Mouse (Mus musculus) midbrain, embryonic 13.5 days (tissue): ENCODE results near the gene Zcchc9. TPM values are rescaled to one million over a fixed set of nuclear protein-coding genes. Genes with fewer than 3 reads are reported as not detected.

Source experiments
- ATAC-seq: fragments of 200-750 bp; cut with Nextera tagmentation; 2 replicates; pipeline ENCODE4 v1.8.0; 2017; ENCODE audit warnings: mild to moderate bottlenecking, moderate TSS enrichment, moderate library complexity
- H3K27ac ChIP-seq: fragments of 300-500 bp; sonication (generic); 2 replicates; pipeline ENCODE4 v1.5.1; 2015; ENCODE audit warnings: inconsistent platforms, mild to moderate bottlenecking, moderate library complexity
- H3K27me3 ChIP-seq: fragments of 300-500 bp; sonication (generic); 2 replicates; pipeline ENCODE4 v1.6.1; 2015; ENCODE audit warnings: mild to moderate bottlenecking, inconsistent platforms
- H3K36me3 ChIP-seq: fragments of 300-500 bp; sonication (generic); 2 replicates; pipeline ENCODE4 v1.6.1; 2015; ENCODE audit warnings: mild to moderate bottlenecking, inconsistent platforms
- H3K4me1 ChIP-seq: fragments of 300-500 bp; sonication (generic); replicated peaks from 2 replicates; pipeline ENCODE4 v1.6.1; 2015; ENCODE audit warnings: inconsistent platforms
- H3K4me2 ChIP-seq: fragments of 300-500 bp; sonication (generic); replicated peaks from 2 replicates; pipeline ENCODE4 v1.6.1; 2015; ENCODE audit warnings: moderate library complexity, mild to moderate bottlenecking, inconsistent platforms
- H3K4me3 ChIP-seq: fragments of 300-500 bp; sonication (generic); replicated peaks from 2 replicates; pipeline ENCODE4 v1.5.1; 2015; ENCODE audit warnings: mild to moderate bottlenecking, inconsistent platforms
- H3K9ac ChIP-seq: fragments of 300-500 bp; sonication (generic); replicated peaks from 2 replicates; pipeline ENCODE4 v1.6.1; 2015; ENCODE audit warnings: mild to moderate bottlenecking, inconsistent platforms
- H3K9me3 ChIP-seq: fragments of 300-500 bp; sonication (generic); 2 replicates; pipeline ENCODE4 v1.6.1; 2016; ENCODE audit warnings: mild to moderate bottlenecking, inconsistent platforms
- WGBS: fragments of 180-500 bp; shearing (Covaris S2); methylation state at CpG from one replicate; pipeline ENCODE4 v1.1.7; 2015; 5-methylcytosine and 5-hydroxymethylcytosine counted together
- microRNA-seq: library from miRNA; unstranded; fragments of <30 nt; microRNA quantifications from one replicate; pipeline ENCODE4, GENCODE M21; 2016
- polyA plus RNA-seq: library from polyadenylated mRNA; unstranded; fragments of >200 nt; fragmentation: Nextera tagmentation; extraction: Ambion mirVana; gene quantifications from 2 replicates; pipeline ENCODE4 v1.2.1, GENCODE M21; 2015

The Zcchc9 gene
- polyA plus RNA-seq, 1 experiment from 2014 or later: 27.2 TPM

- ATAC-seq: no peak
- no peaks in the 10 kb centered on the region for H3K36me3 ChIP-seq
These were observed 47.7 kb downstream of the Zcchc9 start for GRCm38 (mm10) chr13:91759791-91760190.

GRCm38 (mm10) chr13:91758316-91759048 is 49.0 kb downstream of the Zcchc9 start:
- Histone ChIP-seq H3K27me3 (no peaks in the 10 kb centered on the region), H3K9me3 (no peaks in the 10 kb centered on the region), H3K36me3 (no peaks in the 10 kb centered on the region), H3K27ac (no peak overlapping the region), H3K4me1 (no peaks in the 10 kb centered on the region), H3K4me3 (no peak overlapping the region), H3K9ac (no peak overlapping the region), H3K4me2 (no peak overlapping the region)
- ATAC-seq: no peak
- 85% methylated on average over 7 of the region's 7 CpGs for WGBS

More at GRCm38 (mm10) chr13:91759791-91760190, 47.7 kb downstream of the Zcchc9 start:
- no peaks in the 10 kb centered on the region for H3K27me3 ChIP-seq
- no peak overlapping the region for H3K4me3 ChIP-seq
- no peak overlapping the region for H3K27ac ChIP-seq
- no peak overlapping the region for H3K4me2 ChIP-seq
- H3K4me1 ChIP-seq: no peaks in the 10 kb centered on the region
- no peak overlapping the region for H3K9ac ChIP-seq
- H3K9me3 ChIP-seq: no peaks in the 10 kb centered on the region
- 80% methylated on average over 8 of the region's 8 CpGs for WGBS

GRCm38 (mm10) chr13:91756230-91756629 is 51.3 kb downstream of the Zcchc9 start:
- no peaks in the 10 kb centered on the region for H3K27me3 ChIP-seq
- no peak overlapping the region for H3K27ac ChIP-seq
- ATAC-seq: no peak
- no peaks in the 10 kb centered on the region for H3K4me1 ChIP-seq
- H3K36me3 ChIP-seq: no peaks in the 10 kb centered on the region
- H3K9ac ChIP-seq: no peak overlapping the region
- H3K4me2 ChIP-seq: no peak overlapping the region
- no peak overlapping the region for H3K4me3 ChIP-seq
- H3K9me3 ChIP-seq: no peaks in the 10 kb centered on the region
- WGBS: 92% methylated on average over 4 of the region's 4 CpGs

GRCm38 (mm10) chr13:91754762-91755161 is 52.7 kb downstream of the Zcchc9 start:
- Histone ChIP-seq H3K4me2 (no peak overlapping the region), H3K4me1 (no peaks in the 10 kb centered on the region), H3K36me3 (no peaks in the 10 kb centered on the region), H3K27me3 (no peaks in the 10 kb centered on the region), H3K9ac (no peak overlapping the region), H3K9me3 (no peaks in the 10 kb centered on the region), H3K27ac (no peak overlapping the region), H3K4me3 (no peak overlapping the region)
- no peak for ATAC-seq

DNA sequence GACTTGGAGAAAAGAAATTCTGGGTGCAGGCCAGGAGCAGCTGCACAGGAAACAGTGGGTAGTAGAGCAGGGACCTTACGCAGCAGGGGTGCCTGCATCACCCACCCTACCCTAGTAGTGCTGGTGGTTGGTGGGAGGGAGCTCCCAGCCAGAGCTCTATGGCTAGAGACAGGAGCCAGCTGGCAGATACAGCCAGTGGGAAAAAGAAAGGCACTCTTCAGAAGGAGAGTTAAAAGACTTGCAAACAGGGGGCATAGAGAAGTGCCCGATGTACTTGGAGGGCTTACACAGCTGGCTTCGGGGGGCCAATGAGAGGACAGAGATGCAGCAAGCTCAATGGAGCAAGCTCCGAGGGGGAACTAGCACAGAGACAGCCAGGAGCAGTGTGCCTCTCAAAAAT is 53.8 kb downstream of the Zcchc9 start:
- no peak for ATAC-seq
- no peak overlapping the region for H3K4me3 ChIP-seq
- H3K27ac ChIP-seq: no peak overlapping the region
- H3K4me2 ChIP-seq: no peak overlapping the region
- no peak overlapping the region for H3K9ac ChIP-seq
- H3K36me3 ChIP-seq: no peaks in the 10 kb centered on the region
- H3K27me3 ChIP-seq: no peaks in the 10 kb centered on the region
- no peaks in the 10 kb centered on the region for H3K4me1 ChIP-seq
- 62% methylated on average over 4 of the region's 4 CpGs for WGBS
- H3K9me3 ChIP-seq: no peaks in the 10 kb centered on the region

- no peak overlapping the region for H3K4me2 ChIP-seq
- ATAC-seq: no peak
- no peaks in the 10 kb centered on the region for H3K4me1 ChIP-seq
- WGBS: 87% methylated on average over 4 of the region's 4 CpGs
- no peak overlapping the region for H3K27ac ChIP-seq
- no peaks in the 10 kb centered on the region for H3K9me3 ChIP-seq
- no peak overlapping the region for H3K9ac ChIP-seq
- no peaks in the 10 kb centered on the region for H3K27me3 ChIP-seq
- no peak overlapping the region for H3K4me3 ChIP-seq
- no peaks in the 10 kb centered on the region for H3K36me3 ChIP-seq
These were observed 57.5 kb downstream of the Zcchc9 start for GRCm38 (mm10) chr13:91749981-91750380.

DNA sequence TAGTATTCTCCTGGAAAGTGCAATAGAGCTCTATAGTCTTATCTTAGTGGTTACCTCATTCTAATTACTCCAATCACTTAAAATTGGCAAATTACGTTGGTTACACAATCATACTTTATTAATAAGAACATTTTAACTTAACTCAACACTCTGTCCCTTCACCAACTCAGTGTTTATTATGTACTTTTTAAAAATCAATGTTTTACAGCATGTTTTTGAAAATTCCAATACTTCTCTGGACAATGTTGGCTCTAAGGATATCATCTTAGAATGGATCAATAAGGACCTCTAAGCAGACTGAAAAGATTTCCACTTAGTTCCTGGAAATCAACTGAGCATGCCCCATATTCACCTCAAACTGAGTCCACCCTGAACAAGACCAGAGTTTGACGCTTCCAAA is 59.1 kb downstream of the Zcchc9 start:
- Histone ChIP-seq H3K9ac (no peak overlapping the region), H3K9me3 (no peaks in the 10 kb centered on the region), H3K27ac (no peak overlapping the region), H3K36me3 (no peaks in the 10 kb centered on the region), H3K27me3 (no peaks in the 10 kb centered on the region), H3K4me1 (no peaks in the 10 kb centered on the region), H3K4me2 (no peak overlapping the region), H3K4me3 (no peak overlapping the region)
- WGBS: 88% methylated on average over 2 of the region's 2 CpGs
- ATAC-seq: no peak

Small RNA genes within 50 kb of the gene (microRNA-seq; reads per million reads assigned to microRNA genes)
- gene Gm27656: not detected

Other genes with a start within 250 kb of the Zcchc9 start
- not detected in 2 replicates for gene Acot12, start 66.2 kb downstream of the Zcchc9 start, polyA plus RNA-seq
- not detected in 2 replicates for gene Ckmt2, start 69.2 kb upstream of the Zcchc9 start, polyA plus RNA-seq